Mouse (Mus musculus) bone marrow macrophage, adult 2 months (primary cell): Measurements from ENCODE around the gene Spag8. TPM values are rescaled to one million over a fixed set of nuclear protein-coding genes. Genes with fewer than 3 reads are reported as not detected.

Source experiments
- H3K27ac ChIP-seq: 2 replicates; pipeline ENCODE4 v1.5.1; 2012; ENCODE audit warnings: low read depth, low read length; ENCODE audit not compliant: insufficient read depth
- H3K4me1 ChIP-seq: 2 replicates; pipeline ENCODE4 v1.6.1; 2012; ENCODE audit warnings: low read length; ENCODE audit not compliant: control insufficient read depth, insufficient read depth
- H3K4me3 ChIP-seq: 2 replicates; pipeline ENCODE4 v1.5.1; 2012; ENCODE audit warnings: mild to moderate bottlenecking, low read length, moderate library complexity; ENCODE audit not compliant: insufficient read depth
- CTCF ChIP-seq: IDR thresholded peaks from 2 replicates; pipeline ENCODE4 v1.5.1; 2012; ENCODE audit warnings: low read depth, mild to moderate bottlenecking, low read length, moderate library complexity
- POLR2A ChIP-seq: IDR thresholded peaks from 2 replicates; pipeline ENCODE4 v1.6.1; 2012; ENCODE audit warnings: mild to moderate bottlenecking, low read depth, low read length, borderline replicate concordance
- polyA plus RNA-seq: library from polyadenylated mRNA; stranded (reverse); fragments of >200 nt; gene quantifications from 2 replicates; pipeline ENCODE4 v1.2.4, GENCODE M21; 2012; ENCODE audit not compliant: missing spikeins, insufficient read depth, insufficient read length

Spag8 gene
- polyA plus RNA-seq, 1 experiment = not detected

DNA sequence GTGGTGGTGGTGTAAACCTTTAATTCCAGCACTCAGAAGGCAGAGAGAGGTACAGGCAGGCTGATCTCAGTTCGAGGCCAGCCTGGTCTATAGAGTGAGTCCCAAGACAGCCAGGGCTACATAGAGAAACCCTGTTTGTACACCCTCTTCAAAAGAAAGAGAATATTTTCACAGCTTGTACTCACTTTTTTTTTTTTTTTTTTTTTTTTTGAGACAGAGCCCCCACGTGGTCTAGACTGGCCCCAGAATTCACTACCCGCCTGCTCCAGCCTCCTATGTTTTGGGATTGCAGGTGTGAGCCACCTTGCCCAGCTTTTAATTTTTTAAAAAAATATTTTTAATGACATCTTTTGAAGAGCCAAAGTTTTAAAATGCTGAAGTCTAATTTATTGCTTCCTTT lies 49.3 kb downstream of the Spag8 start:
- TF ChIP-seq POLR2A (no peak), CTCF (no peak)
- Histone ChIP-seq H3K27ac (no peak overlapping the region), H3K4me3 (no peak overlapping the region), H3K4me1 (peaks cover 3% of the 10 kb centered on the region; the same call in 1 of the 2 replicates)

Other genes starting within 250 kb of the Spag8 start
- not detected in 2 replicates for gene Fam166b, start 224.5 kb downstream of the Spag8 start, polyA plus RNA-seq
- 47.2 and 51.5 TPM in 2 replicates for gene Tesk1, start 211.7 kb downstream of the Spag8 start, polyA plus RNA-seq
- gene Cd72, start 199.0 kb downstream of the Spag8 start, polyA plus RNA-seq = 854 and 867 TPM in 2 replicates
- gene Sit1, start 169.9 kb downstream of the Spag8 start, polyA plus RNA-seq = not detected in 2 replicates
- gene Ccdc107, start 160.7 kb downstream of the Spag8 start, polyA plus RNA-seq = 33.0 and 39.4 TPM in 2 replicates
- 32.5 and 39.2 TPM in 2 replicates for gene Arhgef39, start 153.9 kb downstream of the Spag8 start, polyA plus RNA-seq
- 5.7 and 6.0 TPM in 2 replicates for gene Car9, start 146.6 kb downstream of the Spag8 start, polyA plus RNA-seq
- 7.0 and 8.9 TPM in 2 replicates for gene Tpm2, start 129.8 kb downstream of the Spag8 start, polyA plus RNA-seq
- gene Creb3, start 91.3 kb downstream of the Spag8 start, polyA plus RNA-seq = 50.7 and 54.0 TPM in 2 replicates
- gene Tln1, start 90.9 kb downstream of the Spag8 start, polyA plus RNA-seq = 168 and 219 TPM in 2 replicates
- 15.8 and 17.3 TPM in 2 replicates for gene Rgp1, start 74.9 kb downstream of the Spag8 start, polyA plus RNA-seq
- gene Gba2, start 74.7 kb downstream of the Spag8 start, polyA plus RNA-seq = 9.6 and 11.3 TPM in 2 replicates
- not detected in 2 replicates for gene Msmp, start 69.1 kb downstream of the Spag8 start, polyA plus RNA-seq
- 0.44 TPM in 1 of 2 replicates, not detected in the other for gene Npr2, start 21.7 kb downstream of the Spag8 start, polyA plus RNA-seq
- 32.7 and 33.1 TPM in 2 replicates for gene Hint2, start 2.9 kb upstream of the Spag8 start, polyA plus RNA-seq
- gene Tmem8b, start 15.4 kb upstream of the Spag8 start, polyA plus RNA-seq = 1.9 and 2.4 TPM in 2 replicates
- 0.15 and 0.21 TPM in 2 replicates for gene Fam221b, start 15.6 kb upstream of the Spag8 start, polyA plus RNA-seq
- gene Olfr70, start 47.2 kb upstream of the Spag8 start, polyA plus RNA-seq = not detected in 2 replicates
- not detected in 2 replicates for gene Olfr71, start 56.7 kb upstream of the Spag8 start, polyA plus RNA-seq
- not detected in 2 replicates for gene Hrct1, start 73.6 kb upstream of the Spag8 start, polyA plus RNA-seq
- gene Spaar, start 76.4 kb upstream of the Spag8 start, polyA plus RNA-seq = not detected in 2 replicates
- gene Olfr159, start 117.4 kb upstream of the Spag8 start, polyA plus RNA-seq = not detected in 2 replicates
- not detected in 2 replicates for gene Olfr156, start 170.3 kb upstream of the Spag8 start, polyA plus RNA-seq
- gene Olfr157, start 186.6 kb upstream of the Spag8 start, polyA plus RNA-seq = 0.33 TPM in 1 of 2 replicates, not detected in the other
- not detected in 2 replicates for gene Olfr155, start 198.0 kb upstream of the Spag8 start, polyA plus RNA-seq
- gene Reck, start 221.9 kb upstream of the Spag8 start, polyA plus RNA-seq = 0.12 and 0.84 TPM in 2 replicates